Mouse (Mus musculus) ES-E14 (cell line): Measurements from ENCODE around the gene Pgrmc1. TPM values are rescaled to one million over a fixed set of nuclear protein-coding genes. Genes with fewer than 3 reads are reported as not detected.

Experiments used
- DNase-seq: peaks from one replicate; pipeline ENCODE4 v3.0.0-alpha.2; 2013; ENCODE audit warnings: low read depth, low spot score
- H3K27ac ChIP-seq: 2 replicates; pipeline ENCODE4 v1.5.1; 2012; ENCODE audit warnings: low read depth, mild to moderate bottlenecking, low read length, moderate library complexity, mixed read lengths; ENCODE audit not compliant: poor library complexity, insufficient read depth, severe bottlenecking
- H3K36me3 ChIP-seq: 2 replicates; pipeline ENCODE4 v1.6.1; 2012; ENCODE audit warnings: mild to moderate bottlenecking, low read length, moderate library complexity, mixed read lengths; ENCODE audit not compliant: control insufficient read depth, poor library complexity, insufficient read depth, severe bottlenecking
- H3K4me1 ChIP-seq, 2 experiments: fragments of 150-350 bp in 1 of 2; sonication (generic) in 1 of 2; 2 replicates each; pipeline ENCODE4 v1.6.1; 2012; ENCODE audit warnings: low read length in 2 of 2, mild to moderate bottlenecking in 1 of 2, mixed read lengths in 1 of 2; ENCODE audit not compliant: control insufficient read depth in 2 of 2, insufficient read depth in 2 of 2, poor library complexity in 1 of 2
- H3K4me3 ChIP-seq, 2 experiments: fragments of 150-350 bp in 1 of 2; sonication (generic) in 1 of 2; 2 replicates each; pipeline ENCODE4 v1.5.1; 2012; ENCODE audit warnings: low read length in 2 of 2, low read depth in 1 of 2, mild to moderate bottlenecking in 1 of 2, mixed read lengths in 1 of 2; ENCODE audit not compliant: insufficient read depth in 1 of 2, poor library complexity in 1 of 2, severe bottlenecking in 1 of 2
- H3K9ac ChIP-seq: 2 replicates; pipeline ENCODE4 v1.6.1; 2012; ENCODE audit warnings: low read depth, mild to moderate bottlenecking, low read length, mixed read lengths; ENCODE audit not compliant: poor library complexity, insufficient read depth, severe bottlenecking
- H3K9me3 ChIP-seq: fragments of 150-350 bp; sonication (generic); 2 replicates; pipeline ENCODE4 v1.6.1; 2012; ENCODE audit warnings: low read depth, mild to moderate bottlenecking, low read length; ENCODE audit not compliant: control insufficient read depth, insufficient read depth
- CHD2 ChIP-seq: IDR thresholded peaks from 2 replicates; pipeline ENCODE4 v1.6.1; 2014; ENCODE audit warnings: mild to moderate bottlenecking, low read depth, low read length, inconsistent platforms
- HCFC1 ChIP-seq: IDR thresholded peaks from 2 replicates; pipeline ENCODE4 v1.6.1; 2012; ENCODE audit warnings: low read length, inconsistent platforms, borderline replicate concordance; ENCODE audit not compliant: insufficient read depth
- MAFK ChIP-seq: IDR thresholded peaks from 2 replicates; pipeline ENCODE4 v1.6.1; 2014; ENCODE audit warnings: mild to moderate bottlenecking, low read depth, low read length, inconsistent platforms; ENCODE audit not compliant: insufficient read depth
- ZC3H11A ChIP-seq: IDR thresholded peaks from 2 replicates; pipeline ENCODE4 v1.6.1; 2012; ENCODE audit warnings: low read depth, mild to moderate bottlenecking, inconsistent platforms, low read length, borderline replicate concordance
- ZNF384 ChIP-seq: IDR thresholded peaks from 2 replicates; pipeline ENCODE4 v1.6.1; 2012; ENCODE audit warnings: low read depth, low read length, inconsistent platforms
- in situ Hi-C, 2 experiments: fragments of 600-800 bp; cut with MboI; formaldehyde crosslinking; loops; one replicate each; pipeline ENCODE4 v1.15.1; 2025; ENCODE audit warnings: low sequenced_read_pairs in 2 of 2, inconsistent platforms in 1 of 2; ENCODE audit not compliant: unreplicated experiment in 2 of 2
- total RNA-seq: library from RNA; depleted of rRNA; stranded (reverse); fragments of 300-350 nt; gene quantifications from 2 replicates; pipeline ENCODE4 v1.2.3, GENCODE M21; 2012

Gene Pgrmc1
- total RNA-seq, 1 experiment = 195 TPM

GRCm38 (mm10) chrX:36609117-36609516 is 11.1 kb downstream of the Pgrmc1 start:
- DNase-seq = no peak
- Histone ChIP-seq H3K36me3 (no peaks in the 10 kb centered on the region; the same call in 1 of the 2 replicates), H3K4me1 (no peaks in the 10 kb centered on the region), H3K27ac (no peak overlapping the region), H3K4me3 (no peak overlapping the region), H3K9me3 (no peaks in the 10 kb centered on the region), H3K9ac (no peak overlapping the region)
- in situ Hi-C loops = no loop called here
- TF ChIP-seq CHD2 (no peak), MAFK (no peak)

GRCm38 (mm10) chrX:36628102-36628501 is 30.1 kb downstream of the Pgrmc1 start:
- Histone ChIP-seq H3K9ac (no peak overlapping the region), H3K9me3 (no peaks in the 10 kb centered on the region), H3K27ac (no peak overlapping the region), H3K36me3 (no peaks in the 10 kb centered on the region), H3K4me1 (no peaks in the 10 kb centered on the region), H3K4me3 (no peak overlapping the region)
- TF ChIP-seq ZNF384 (no peak), CHD2 (no peak), MAFK (no peak)
- in situ Hi-C loops = no loop called here
- DNase-seq = no peak

DNA sequence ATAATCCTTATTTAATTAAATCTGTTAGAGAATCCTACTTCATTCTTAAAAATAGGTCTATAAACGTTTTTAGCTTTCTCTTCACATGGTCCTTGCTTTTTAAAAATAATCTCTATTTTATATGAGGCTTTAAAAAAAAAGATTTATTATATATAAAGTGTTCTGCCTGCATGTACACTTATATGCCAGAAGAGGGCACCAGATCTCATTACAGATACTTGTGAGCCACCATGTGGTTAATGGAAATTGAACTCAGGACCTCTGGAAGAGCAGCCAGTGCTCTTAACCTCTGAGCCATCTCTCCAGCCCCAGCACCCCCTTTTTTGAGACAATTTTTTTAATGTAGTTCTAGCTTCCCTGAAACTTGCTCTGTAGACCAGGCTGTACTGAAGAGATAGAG is 32.8 kb downstream of the Pgrmc1 start:
- Histone ChIP-seq H3K4me3 (no peak overlapping the region), H3K36me3 (no peaks in the 10 kb centered on the region), H3K27ac (no peak overlapping the region), H3K9ac (no peak overlapping the region), H3K4me1 (no peaks in the 10 kb centered on the region), H3K9me3 (no peaks in the 10 kb centered on the region)
- TF ChIP-seq HCFC1 = no peak
- TF ChIP-seq MAFK = no peak
- no peak for TF ChIP-seq ZC3H11A
- TF ChIP-seq ZNF384 = no peak
- TF ChIP-seq CHD2 = no peak
- in situ Hi-C loops = no loop called here
- no peak for DNase-seq

GRCm38 (mm10) chrX:36640046-36640445 is 42.0 kb downstream of the Pgrmc1 start:
- Histone ChIP-seq H3K27ac (no peak overlapping the region), H3K9ac (no peak overlapping the region), H3K4me3 (no peak overlapping the region), H3K9me3 (no peaks in the 10 kb centered on the region), H3K4me1 (no peaks in the 10 kb centered on the region), H3K36me3 (no peaks in the 10 kb centered on the region)
- in situ Hi-C loops = no loop called here
- no peak for DNase-seq
- TF ChIP-seq HCFC1 (no peak), ZNF384 (no peak), ZC3H11A (no peak), MAFK (no peak), CHD2 (no peak)
